Mouse (Mus musculus) kidney, postnatal 0 days (tissue): ENCODE results near the gene Dnase2a. TPM values are rescaled to one million over a fixed set of nuclear protein-coding genes. Genes with fewer than 3 reads are reported as not detected.

Source experiments
- ATAC-seq: fragments of 200-750 bp; cut with Nextera tagmentation; replicated peaks from 2 replicates; pipeline ENCODE4 v1.8.0; 2017; ENCODE audit warnings: low read depth, moderate number of reproducible peaks, moderate TSS enrichment, moderate library complexity; ENCODE audit not compliant: low FRiP score
- DNase-seq: peaks from one replicate; pipeline ENCODE4 v3.0.0-alpha.2; 2016; ENCODE audit warnings: low spot score
- H3K27ac ChIP-seq: fragments of 300-500 bp; sonication (generic); 2 replicates; pipeline ENCODE4 v1.5.1; 2014; ENCODE audit warnings: mild to moderate bottlenecking
- H3K27me3 ChIP-seq: fragments of 300-500 bp; sonication (generic); 2 replicates; pipeline ENCODE4 v1.6.1; 2014; ENCODE audit warnings: low read length, mixed read lengths; ENCODE audit not compliant: insufficient read depth
- H3K36me3 ChIP-seq: fragments of 300-500 bp; sonication (generic); 2 replicates; pipeline ENCODE4 v1.6.1; 2014; ENCODE audit warnings: low read length, mixed read lengths; ENCODE audit not compliant: insufficient read depth
- H3K4me1 ChIP-seq: fragments of 300-500 bp; sonication (generic); replicated peaks from 2 replicates; pipeline ENCODE4 v1.6.1; 2014; ENCODE audit warnings: antibody characterized with exemption, low read length, mixed read lengths; ENCODE audit not compliant: insufficient read depth
- H3K4me2 ChIP-seq: fragments of 300-500 bp; sonication (generic); 2 replicates; pipeline ENCODE4 v1.6.1; 2014; ENCODE audit warnings: mild to moderate bottlenecking, low read length, moderate library complexity, mixed read lengths
- H3K4me3 ChIP-seq: fragments of 300-500 bp; sonication (generic); replicated peaks from 2 replicates; pipeline ENCODE4 v1.5.1; 2014; ENCODE audit warnings: low read depth, low read length
- H3K9ac ChIP-seq: fragments of 300-500 bp; sonication (generic); 2 replicates; pipeline ENCODE4 v1.6.1; 2014; ENCODE audit warnings: low read depth, low read length
- H3K9me3 ChIP-seq: fragments of 300-500 bp; sonication (generic); replicated peaks from 2 replicates; pipeline ENCODE4 v1.6.1; 2016; ENCODE audit warnings: low read length, inconsistent platforms, mixed read lengths
- CTCF ChIP-seq: IDR thresholded peaks from 2 replicates; pipeline ENCODE4 v1.5.1; 2016; ENCODE audit warnings: antibody characterized with exemption, low read depth, mild to moderate bottlenecking, moderate library complexity
- WGBS: fragments of 180-500 bp; shearing (Covaris S2); extraction: QIAGEN DNeasy Blood & Tissue Kit; methylation state at CpG from one replicate; pipeline ENCODE4 v1.1.7; 2014; 5-methylcytosine and 5-hydroxymethylcytosine counted together
- polyA plus RNA-seq: library from polyadenylated mRNA; unstranded; fragments of >200 nt; fragmentation: Nextera tagmentation; extraction: Ambion mirVana; gene quantifications from 2 replicates; pipeline ENCODE4 v1.2.1, GENCODE M21; 2015

Gene Dnase2a
- polyA plus RNA-seq, 1 experiment from 2014 or later: 13.2 TPM

DNA sequence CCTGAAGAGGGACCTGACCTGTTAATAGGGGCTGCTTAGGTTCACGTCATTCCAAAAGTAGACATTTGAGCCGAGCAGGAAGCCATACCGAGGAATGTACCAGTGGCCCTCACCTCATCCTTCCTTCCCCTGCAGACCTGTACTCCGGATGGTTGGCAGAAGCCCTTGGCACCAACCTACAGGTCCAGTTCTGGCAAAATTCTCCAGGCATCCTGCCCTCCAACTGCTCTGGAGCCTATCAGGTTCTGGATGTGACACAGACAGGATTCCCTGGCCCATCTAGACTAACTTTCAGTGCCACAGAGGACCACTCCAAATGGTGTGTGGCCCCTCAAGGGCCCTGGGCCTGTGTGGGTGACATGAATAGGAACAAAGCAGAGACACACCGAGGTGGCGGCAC, 2.2 kb downstream of the Dnase2a start:
- Histone ChIP-seq H3K9me3 (no peaks in the 10 kb centered on the region), H3K27me3 (peaks cover 9% of the 10 kb centered on the region), H3K4me3 (no peak overlapping the region), H3K4me1 (peaks cover 15% of the 10 kb centered on the region; the same call in 1 of the 2 replicates), H3K36me3 (no peaks in the 10 kb centered on the region), H3K27ac (no peak overlapping the region), H3K9ac (no peak overlapping the region), H3K4me2 (no peak overlapping the region)
- ATAC-seq (no peak), DNase-seq (no peak)
- 86% methylated on average over 6 of the region's 6 CpGs for WGBS
- TF ChIP-seq CTCF: no peak

DNA sequence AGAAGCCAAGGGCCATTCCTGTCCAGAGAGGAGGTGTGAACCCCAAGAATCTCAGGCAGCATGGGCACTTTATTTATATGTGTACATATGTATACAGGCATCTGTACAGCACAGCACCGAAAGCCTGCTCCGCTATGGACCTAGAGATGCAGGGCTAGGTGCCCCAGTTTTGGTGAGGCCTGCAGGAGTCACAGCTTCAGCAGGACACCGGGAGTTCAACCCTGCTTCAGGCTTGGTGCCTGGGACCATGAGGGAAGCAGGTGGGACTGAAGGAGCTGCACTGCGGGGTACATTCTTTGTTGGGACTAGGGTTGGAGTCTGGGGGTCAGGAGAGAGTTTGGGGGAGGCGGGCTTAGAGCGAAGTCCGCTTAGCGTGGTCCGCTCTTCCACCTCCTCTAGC, 3.5 kb downstream of the Dnase2a start:
- no peak overlapping the region for H3K27ac ChIP-seq
- peaks cover 9% of the 10 kb centered on the region for H3K27me3 ChIP-seq
- H3K9ac ChIP-seq: no peak overlapping the region
- H3K36me3 ChIP-seq: no peaks in the 10 kb centered on the region
- peaks cover 15% of the 10 kb centered on the region; the same call in 1 of the 2 replicates for H3K4me1 ChIP-seq
- H3K4me2 ChIP-seq: no peak overlapping the region
- ATAC-seq: no peak
- no peak overlapping the region for H3K4me3 ChIP-seq
- WGBS: 86% methylated on average over 9 of the region's 9 CpGs
- H3K9me3 ChIP-seq: no peaks in the 10 kb centered on the region
- DNase-seq: no peak
- TF ChIP-seq CTCF: no peak

DNA sequence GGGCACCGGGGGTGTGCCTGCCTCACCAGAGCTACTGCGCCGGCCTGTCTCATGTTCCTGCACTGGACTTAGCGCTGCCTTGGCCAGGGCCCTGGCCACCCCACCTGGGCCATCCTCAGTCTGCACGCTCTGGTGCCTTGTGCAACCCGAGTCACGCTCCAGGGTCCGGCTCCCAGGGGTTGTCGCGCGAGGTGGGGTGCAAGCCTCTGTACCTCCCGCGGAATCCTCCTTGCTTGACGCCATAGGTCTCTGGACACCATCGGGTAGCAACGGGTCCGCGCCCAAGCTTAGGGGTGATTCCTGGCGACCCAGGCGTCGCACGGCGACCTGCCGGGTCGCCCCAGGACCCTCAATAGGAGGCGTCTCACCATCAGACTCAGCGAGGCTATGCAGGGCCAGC, 4.0 kb downstream of the Dnase2a start:
- peak overlapping the region; percentile 68 for H3K4me2 ChIP-seq
- no peak for TF ChIP-seq CTCF
- WGBS: 19% methylated on average over 27 of the region's 27 CpGs
- H3K9me3 ChIP-seq: no peaks in the 10 kb centered on the region
- no peaks in the 10 kb centered on the region for H3K36me3 ChIP-seq
- H3K4me3 ChIP-seq: peak overlapping the region; percentile 34
- H3K27ac ChIP-seq: no peak overlapping the region
- peaks cover 15% of the 10 kb centered on the region; the same call in 1 of the 2 replicates for H3K4me1 ChIP-seq
- no peak overlapping the region for H3K9ac ChIP-seq
- ATAC-seq: no peak
- peaks cover 9% of the 10 kb centered on the region for H3K27me3 ChIP-seq
- DNase-seq: no peak

DNA sequence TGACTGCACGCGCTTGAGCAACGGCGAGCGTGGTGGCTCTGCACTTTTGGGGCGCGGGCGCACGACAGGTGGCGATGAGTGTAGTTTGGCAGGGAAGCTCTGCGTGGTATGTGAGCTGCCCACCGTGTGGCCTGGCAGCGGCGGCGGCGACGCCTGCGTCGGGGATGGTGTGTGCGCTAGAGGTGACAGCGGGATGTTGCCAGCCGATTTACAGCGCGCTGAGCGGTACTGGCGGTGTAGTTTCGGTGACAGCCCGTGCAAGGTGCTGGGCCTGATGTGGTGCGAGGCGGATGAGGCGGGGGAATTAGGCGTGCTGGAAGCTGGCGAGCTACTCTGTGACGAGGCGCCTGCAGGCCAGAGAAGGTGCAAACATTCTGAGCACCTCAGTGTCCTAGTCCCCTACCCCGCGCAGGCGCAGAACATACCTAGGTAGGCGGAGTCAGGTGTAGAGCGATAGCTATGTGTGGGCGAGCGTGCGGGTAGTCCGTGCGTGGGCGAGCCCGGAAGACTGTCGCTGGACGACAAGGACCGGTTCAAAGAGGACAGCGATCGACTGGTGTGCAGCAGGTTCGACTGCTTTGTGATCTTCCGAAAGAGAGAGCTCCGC, 4.6 kb downstream of the Dnase2a start:
- Histone ChIP-seq H3K27ac (no peak overlapping the region), H3K9me3 (no peaks in the 10 kb centered on the region), H3K9ac (peak overlapping the region; percentile 24; the same call in 1 of the 2 replicates), H3K4me1 (peaks cover 15% of the 10 kb centered on the region; the same call in 1 of the 2 replicates), H3K4me2 (peak overlapping the region; percentile 68), H3K27me3 (peaks cover 12% of the 10 kb centered on the region), H3K36me3 (no peaks in the 10 kb centered on the region), H3K4me3 (peak overlapping the region; percentile 34)
- ATAC-seq: peak; percentile 52
- WGBS: under 1% methylated on average over 55 of the region's 55 CpGs
- TF ChIP-seq CTCF: no peak
- peak; percentile 79 for DNase-seq

DNA sequence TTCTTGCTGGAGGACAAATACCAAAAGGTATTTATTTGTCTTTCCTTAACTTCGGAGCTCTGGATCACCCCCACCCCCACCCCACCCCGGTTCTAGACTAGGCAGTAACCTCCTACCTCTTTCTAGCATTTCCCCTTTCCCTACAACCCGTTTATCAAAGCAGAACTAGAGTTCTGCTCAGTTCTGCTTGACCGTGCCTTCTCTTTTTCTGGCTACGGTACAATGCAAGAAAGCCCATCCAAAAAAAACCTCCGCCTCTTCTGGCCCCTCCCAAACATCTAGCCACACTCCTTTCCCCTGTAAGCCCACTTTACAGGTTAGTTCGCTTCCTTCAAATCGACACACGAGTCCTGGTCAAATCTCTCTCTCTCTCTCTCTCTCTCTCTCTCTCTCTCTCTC, 5.1 kb downstream of the Dnase2a start:
- peaks cover 12% of the 10 kb centered on the region for H3K27me3 ChIP-seq
- no peak for DNase-seq
- peak overlapping the region; percentile 24; the same call in 1 of the 2 replicates for H3K9ac ChIP-seq

DNA sequence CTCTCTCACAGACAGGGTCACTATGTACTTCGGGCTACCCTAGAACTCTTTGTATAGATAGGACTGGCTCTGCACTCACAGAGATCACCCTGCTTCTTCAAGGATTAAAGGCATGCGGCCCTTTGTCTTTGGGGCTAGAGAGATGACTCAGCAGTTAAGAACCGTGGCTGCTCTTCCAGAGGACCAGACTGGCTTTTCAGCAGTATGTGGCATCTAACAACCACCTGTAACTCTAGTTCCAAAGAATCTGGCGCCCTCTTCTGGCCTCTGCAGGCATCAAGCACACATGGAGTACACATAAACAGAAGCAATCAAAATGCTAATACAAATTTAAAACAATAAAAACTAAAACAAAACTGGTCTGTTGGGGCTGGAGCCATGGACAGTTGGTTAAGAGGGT, 5.6 kb downstream of the Dnase2a start:
- Histone ChIP-seq H3K4me3 (no peak overlapping the region), H3K27ac (no peak overlapping the region), H3K9ac (no peak overlapping the region), H3K4me1 (peaks cover 11% of the 10 kb centered on the region; the same call in 1 of the 2 replicates), H3K36me3 (no peaks in the 10 kb centered on the region), H3K4me2 (no peak overlapping the region), H3K9me3 (no peaks in the 10 kb centered on the region), H3K27me3 (peaks cover 12% of the 10 kb centered on the region)
- WGBS: 33% methylated on average over 4 of the region's 4 CpGs
- TF ChIP-seq CTCF: peak; percentile 55
- DNase-seq (no peak), ATAC-seq (no peak)

More for the DNA sequence above, 5.1 kb downstream of the Dnase2a start:
- ATAC-seq: no peak
- 9% methylated on average over 9 of the region's 9 CpGs for WGBS
- no peak for TF ChIP-seq CTCF
- Histone ChIP-seq H3K4me2 (peak overlapping the region; percentile 68), H3K4me1 (peaks cover 15% of the 10 kb centered on the region; the same call in 1 of the 2 replicates), H3K9me3 (no peaks in the 10 kb centered on the region), H3K27ac (no peak overlapping the region), H3K36me3 (no peaks in the 10 kb centered on the region), H3K4me3 (peak overlapping the region; percentile 34)
